Mouse (Mus musculus): ENCODE measurements at regions not wholly inside any gene's neighbourhood (a gene's known extent, or its start where the extent isn't known, plus 50 kb on each side); places are given as distances from the start of the nearest gene placed in this dataset.

DNA sequence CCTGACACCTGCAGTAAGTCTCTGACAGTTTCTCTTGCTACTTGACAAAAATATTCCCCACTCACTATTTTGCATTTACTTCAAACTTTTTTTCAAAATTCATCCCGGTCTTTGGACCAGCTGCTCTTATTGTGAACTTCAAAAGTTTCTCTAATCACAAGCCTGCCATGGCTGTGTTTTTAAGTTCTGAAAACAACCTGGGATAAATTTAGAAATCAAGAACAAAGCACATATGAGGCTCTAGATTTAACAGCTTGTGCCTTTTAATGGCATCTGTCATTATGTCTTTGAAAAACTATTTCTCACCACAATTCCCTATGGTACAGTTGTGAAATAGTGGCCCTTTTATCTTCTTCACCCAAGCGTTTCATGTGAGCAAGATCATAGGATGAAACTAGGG is 232.4 kb upstream of the Kcnd2 start:
- ATAC-seq (ENCODE audit: extremely low read depth, insufficient number of reproducible peaks, low FRiP score, low TSS enrichment): no peak
- no peaks in the 10 kb centered on the region for H3K4me1 ChIP-seq
- H3K4me3 ChIP-seq: no peak overlapping the region
- H3K4me2 ChIP-seq: no peak overlapping the region
- no peaks in the 10 kb centered on the region for H3K9me3 ChIP-seq
- H3K27me3 ChIP-seq (replicated peaks): no peaks in the 10 kb centered on the region
- H3K27ac ChIP-seq (replicated peaks): no peak overlapping the region
- H3K9ac ChIP-seq: no peak overlapping the region
- no peaks in the 10 kb centered on the region for H3K36me3 ChIP-seq
- 59% methylated on average over 2 of the region's 2 CpGs for WGBS

DNA sequence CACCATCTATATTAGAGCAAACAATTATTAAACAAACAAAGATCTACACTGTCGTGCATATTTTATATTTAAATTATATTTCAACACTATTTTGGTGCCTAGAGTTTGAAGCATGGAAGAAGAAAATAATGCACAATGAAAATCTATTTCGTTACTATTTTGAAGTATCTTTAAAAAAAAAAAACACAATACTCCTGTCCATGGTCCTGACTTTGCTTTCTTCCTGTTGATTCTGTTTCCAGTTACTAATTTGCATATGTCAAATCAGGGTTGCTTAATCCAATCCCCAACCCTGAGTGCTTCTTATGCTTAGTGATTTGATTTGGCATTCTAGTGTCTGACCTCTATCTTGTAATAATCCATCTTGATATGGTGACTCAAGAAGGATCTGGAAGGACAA is 210.2 kb upstream of the Kcnd2 start:
- no peak for ATAC-seq (ENCODE audit: extremely low read depth, insufficient number of reproducible peaks, low FRiP score, low TSS enrichment)
- Histone ChIP-seq H3K9me3 (no peaks in the 10 kb centered on the region), H3K27ac (replicated peaks) (no peak overlapping the region), H3K9ac (no peak overlapping the region), H3K4me3 (no peak overlapping the region), H3K4me1 (no peaks in the 10 kb centered on the region), H3K36me3 (no peaks in the 10 kb centered on the region), H3K4me2 (no peak overlapping the region), H3K27me3 (replicated peaks) (no peaks in the 10 kb centered on the region)
- WGBS: 63% methylated on average over 2 of the region's 2 CpGs

DNA sequence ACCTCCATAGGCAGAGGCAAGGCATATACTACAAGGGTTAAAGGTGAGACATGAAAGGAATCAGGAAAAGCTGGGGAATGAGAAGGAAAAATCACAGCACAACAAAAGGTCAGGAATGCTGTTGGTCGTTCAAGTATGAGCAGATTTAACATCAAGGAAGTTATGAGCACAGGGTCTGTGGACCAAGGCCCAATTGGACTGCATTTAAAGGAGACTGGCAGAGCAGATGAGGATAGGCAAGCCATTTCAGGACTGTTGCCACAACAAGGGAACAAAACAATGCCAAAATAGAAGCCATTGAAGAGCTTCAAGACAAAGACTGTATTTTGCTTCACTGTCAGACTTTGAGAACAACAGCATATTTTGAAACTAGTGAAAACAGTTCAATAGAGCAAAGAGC is 167.4 kb upstream of the Kcnd2 start:
- 37% methylated on average over 1 of the region's 1 CpGs for WGBS
- Histone ChIP-seq H3K27ac (replicated peaks) (no peak overlapping the region), H3K27me3 (replicated peaks) (no peaks in the 10 kb centered on the region), H3K36me3 (no peaks in the 10 kb centered on the region), H3K4me3 (no peak overlapping the region), H3K9me3 (no peaks in the 10 kb centered on the region), H3K9ac (no peak overlapping the region), H3K4me1 (no peaks in the 10 kb centered on the region), H3K4me2 (no peak overlapping the region)
- ATAC-seq (ENCODE audit: extremely low read depth, insufficient number of reproducible peaks, low FRiP score, low TSS enrichment): no peak

DNA sequence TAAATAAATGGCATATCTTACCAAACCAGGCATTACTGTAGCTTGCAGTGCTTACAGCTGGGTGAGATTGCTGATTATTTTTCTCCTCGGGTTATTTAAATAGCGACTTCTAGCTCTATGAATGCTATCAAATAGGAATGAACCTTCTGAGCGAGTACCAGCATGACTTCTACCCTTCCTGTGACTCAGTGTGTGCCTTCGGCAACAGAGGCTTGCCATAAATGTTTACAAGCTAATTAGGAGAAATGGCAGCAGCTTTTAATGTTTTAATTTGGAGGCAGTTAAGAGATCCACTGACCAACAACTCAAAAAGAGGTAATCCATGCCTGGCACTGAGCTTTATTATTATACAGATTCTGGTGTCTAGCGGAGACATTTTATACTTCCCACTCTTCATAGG is 122.3 kb upstream of the Kcnd2 start:
- no peak overlapping the region for H3K4me2 ChIP-seq
- no peaks in the 10 kb centered on the region for H3K9me3 ChIP-seq
- no peaks in the 10 kb centered on the region for H3K36me3 ChIP-seq
- H3K4me1 ChIP-seq: no peaks in the 10 kb centered on the region
- H3K9ac ChIP-seq: no peak overlapping the region
- H3K27me3 ChIP-seq (replicated peaks): no peaks in the 10 kb centered on the region
- H3K27ac ChIP-seq (replicated peaks): no peak overlapping the region
- 69% methylated on average over 5 of the region's 5 CpGs for WGBS
- H3K4me3 ChIP-seq: no peak overlapping the region
- ATAC-seq (ENCODE audit: extremely low read depth, insufficient number of reproducible peaks, low FRiP score, low TSS enrichment): no peak

DNA sequence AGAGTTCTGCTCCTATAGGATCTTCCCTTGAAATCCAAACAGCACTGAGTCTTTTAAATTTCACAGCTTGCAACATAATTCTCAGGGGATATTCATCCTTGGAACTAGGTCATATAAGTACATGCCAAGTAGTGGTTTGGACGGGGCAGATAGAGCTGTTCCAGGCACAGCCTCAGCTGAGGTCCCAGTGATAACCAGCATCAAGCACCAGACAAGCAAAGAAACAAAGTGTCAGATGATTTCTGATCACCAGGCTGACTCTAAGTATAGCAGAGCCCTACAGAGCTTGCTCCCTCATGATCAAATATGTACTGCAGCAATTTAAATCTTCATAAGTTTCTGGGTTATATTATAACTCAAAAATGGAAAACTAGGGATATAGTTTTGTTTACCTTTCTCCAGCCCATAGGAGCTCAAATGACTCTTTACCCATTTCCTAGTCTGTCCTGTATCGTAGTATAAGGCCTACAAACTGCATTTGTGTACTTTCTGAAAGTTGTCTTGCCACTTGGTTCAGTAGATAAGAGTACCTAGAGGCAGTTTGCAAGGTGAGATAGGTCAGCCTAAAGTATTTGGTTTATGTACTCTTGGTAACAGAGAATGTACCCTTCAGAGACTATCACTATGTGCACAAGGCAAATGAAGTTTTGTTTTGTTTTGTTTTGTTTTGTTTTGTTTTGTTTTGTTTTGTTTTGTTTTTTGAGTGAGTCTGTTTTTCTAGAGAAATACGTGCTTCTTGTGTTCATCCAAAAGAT is 103.9 kb upstream of the Kcnd2 start:
- peak overlapping the region; percentile 7; the same call in 1 of the 2 replicates for H3K4me2 ChIP-seq
- H3K9me3 ChIP-seq: no peaks in the 10 kb centered on the region
- H3K27ac ChIP-seq (replicated peaks): peak overlapping the region; percentile 51; the same call in 1 of the 2 replicates
- H3K9ac ChIP-seq: no peak overlapping the region
- no peaks in the 10 kb centered on the region for H3K4me1 ChIP-seq
- H3K36me3 ChIP-seq: no peaks in the 10 kb centered on the region
- WGBS: 37% methylated on average over 3 of the region's 3 CpGs
- H3K4me3 ChIP-seq: no peak overlapping the region
- H3K27me3 ChIP-seq (replicated peaks): no peaks in the 10 kb centered on the region
- no peak for ATAC-seq (ENCODE audit: extremely low read depth, insufficient number of reproducible peaks, low FRiP score, low TSS enrichment)

DNA sequence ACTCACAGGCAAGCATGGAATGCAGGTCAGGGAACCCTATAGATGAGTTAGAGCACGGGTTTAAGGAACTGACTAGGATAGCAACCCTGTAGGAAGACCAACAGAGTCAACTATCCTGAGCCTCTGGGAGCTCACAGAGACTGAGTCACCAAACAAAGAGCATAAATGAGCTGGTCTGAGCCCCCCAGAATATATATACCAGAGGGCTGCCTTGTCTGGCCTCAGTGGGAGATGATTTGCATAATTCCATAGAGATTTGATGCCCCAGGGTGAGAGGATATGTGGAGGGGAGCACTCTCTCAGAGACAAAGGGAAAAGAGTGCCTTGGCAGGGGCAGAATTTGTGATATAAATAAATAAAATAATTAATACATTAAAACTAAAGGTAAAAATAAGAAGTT is 93.2 kb upstream of the Kcnd2 start:
- no peaks in the 10 kb centered on the region for H3K4me1 ChIP-seq
- no peaks in the 10 kb centered on the region for H3K27me3 ChIP-seq (replicated peaks)
- no peaks in the 10 kb centered on the region for H3K36me3 ChIP-seq
- ATAC-seq (ENCODE audit: extremely low read depth, insufficient number of reproducible peaks, low FRiP score, low TSS enrichment): no peak
- H3K9me3 ChIP-seq: no peaks in the 10 kb centered on the region
- H3K4me3 ChIP-seq: no peak overlapping the region
- 39% methylated on average over 1 of the region's 1 CpGs for WGBS
- H3K27ac ChIP-seq (replicated peaks): no peak overlapping the region
- no peak overlapping the region for H3K4me2 ChIP-seq
- no peak overlapping the region for H3K9ac ChIP-seq

DNA sequence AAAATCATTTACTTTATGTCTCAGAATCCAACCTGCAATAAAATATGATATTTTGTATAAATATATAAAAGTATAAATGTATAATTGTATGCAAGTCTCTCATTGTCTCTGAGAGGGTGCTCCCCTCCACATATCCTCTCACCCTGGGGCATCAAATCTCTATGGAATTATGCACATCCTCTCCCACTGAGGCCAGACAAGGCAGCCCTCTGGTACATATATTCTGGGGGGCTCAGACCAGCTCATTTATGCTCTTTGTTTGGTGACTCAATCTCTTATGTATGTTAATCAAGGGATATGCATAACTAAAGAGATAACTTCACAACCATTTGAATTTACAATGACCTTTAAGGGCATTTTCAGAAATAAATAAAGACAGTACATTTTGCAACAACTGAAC is 92.5 kb upstream of the Kcnd2 start:
- no peak for ATAC-seq (ENCODE audit: extremely low read depth, insufficient number of reproducible peaks, low FRiP score, low TSS enrichment)
- H3K4me2 ChIP-seq: no peak overlapping the region
- no peaks in the 10 kb centered on the region for H3K4me1 ChIP-seq
- no peaks in the 10 kb centered on the region for H3K27me3 ChIP-seq (replicated peaks)
- no peak overlapping the region for H3K27ac ChIP-seq (replicated peaks)
- no peaks in the 10 kb centered on the region for H3K9me3 ChIP-seq
- H3K4me3 ChIP-seq: no peak overlapping the region
- H3K36me3 ChIP-seq: no peaks in the 10 kb centered on the region
- no peak overlapping the region for H3K9ac ChIP-seq

All from heart, embryonic 13.5 days (tissue).